Mouse (Mus musculus): ENCODE measurements at regions not wholly inside any gene's neighbourhood (a gene's known extent, or its start where the extent isn't known, plus 50 kb on each side); places are given as distances from the start of the nearest gene placed in this dataset.

DNA sequence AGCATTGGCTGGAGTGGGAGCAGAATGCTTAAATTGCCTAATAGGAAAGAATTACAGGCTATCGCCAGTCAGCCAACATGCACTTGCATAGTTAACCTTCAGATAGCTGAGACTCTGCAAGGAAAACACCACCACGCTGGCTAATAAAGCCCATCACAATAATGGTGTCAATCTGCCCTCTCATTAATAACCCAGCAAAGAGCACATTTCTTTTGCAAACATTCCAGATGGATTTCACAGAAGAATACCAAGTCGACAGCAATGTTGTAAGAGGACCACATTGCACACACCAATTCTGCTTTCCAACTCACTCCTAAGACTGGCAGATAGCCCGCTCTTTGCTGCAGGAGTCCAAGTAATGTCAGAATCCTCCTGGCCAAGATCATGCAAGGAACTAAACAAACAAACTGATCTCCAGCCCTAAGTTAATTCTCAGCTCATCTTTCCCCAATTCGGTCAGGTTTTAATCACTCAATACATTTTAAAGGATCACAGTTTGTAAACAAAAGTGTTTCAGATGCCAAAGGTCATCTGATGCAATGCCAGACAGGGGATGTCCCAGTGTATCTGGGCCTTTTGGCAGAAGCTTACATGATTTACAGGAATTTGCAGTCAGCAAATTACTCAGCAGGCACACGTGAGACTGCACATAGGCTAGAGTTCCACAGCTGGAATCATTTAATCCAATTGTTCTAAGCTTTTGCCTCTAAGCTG lies 198.4 kb downstream of the Klf6 start:
- peak; percentile 14 for DNase-seq

DNA sequence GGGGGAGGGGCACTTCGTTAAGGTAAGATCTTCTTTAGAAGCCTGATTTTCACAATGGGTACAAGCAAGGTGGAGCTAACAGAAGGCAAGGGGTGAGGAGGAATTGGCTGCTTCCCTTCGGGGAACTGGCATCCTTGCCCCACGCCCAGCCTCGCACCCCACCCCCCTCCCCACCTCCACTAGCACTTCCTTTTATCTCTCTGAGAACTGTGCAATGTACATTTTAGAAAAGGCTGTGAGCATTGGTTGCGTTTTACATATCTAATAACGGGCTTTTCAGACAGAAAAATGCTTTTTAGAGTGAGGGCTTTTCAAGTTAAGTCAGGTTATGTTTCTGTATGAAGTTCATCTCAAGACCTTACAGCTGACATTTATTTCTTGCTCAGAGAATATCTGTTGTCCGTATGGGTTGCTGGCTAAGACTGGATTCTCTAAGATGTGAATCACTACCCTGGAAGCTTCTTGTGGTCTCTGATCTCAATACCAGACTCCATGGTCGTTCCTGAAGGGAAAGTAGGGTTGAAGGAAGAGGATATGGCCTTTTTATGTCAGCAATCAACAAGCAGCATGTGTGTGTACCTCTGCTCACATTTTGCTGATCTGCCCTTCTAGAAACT lies 199.1 kb downstream of the Klf6 start:
- no peak for DNase-seq

GRCm38 (mm10) chr13:6062305-6062704 lies 201.0 kb downstream of the Klf6 start:
- DNase-seq, result no peak

DNA sequence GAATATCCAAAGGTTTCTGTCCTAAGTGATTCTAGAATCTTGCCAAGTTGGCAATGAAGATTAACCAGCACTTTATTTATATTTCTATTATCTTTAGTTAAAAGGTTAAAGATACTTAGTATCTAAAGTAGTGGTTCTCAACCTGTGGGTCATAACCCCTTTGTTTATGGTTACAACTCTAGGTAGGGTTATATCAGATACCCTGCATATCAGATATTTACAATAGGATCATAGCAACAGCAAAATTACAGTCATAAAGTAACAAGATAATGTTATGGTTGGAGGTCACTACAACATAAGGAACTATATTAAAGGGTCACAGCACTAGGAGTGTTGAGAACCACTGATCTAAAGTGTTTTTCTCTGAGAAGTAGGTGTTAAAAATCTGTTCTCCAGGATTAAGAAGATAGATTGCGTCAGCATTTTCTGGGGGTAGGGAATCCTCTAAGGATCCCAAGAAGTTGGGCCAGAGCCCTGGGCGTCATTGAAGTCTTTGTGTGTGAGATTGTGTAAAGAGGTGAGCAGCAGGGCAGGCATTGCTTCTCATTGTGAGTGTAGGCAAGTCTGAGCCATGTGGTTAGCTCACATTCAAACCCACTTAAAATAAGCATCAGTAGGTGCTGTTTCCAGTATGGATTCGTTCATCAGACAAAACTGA lies 201.6 kb downstream of the Klf6 start:
- no peak for DNase-seq

GRCm38 (mm10) chr13:6076978-6077825 lies 215.9 kb downstream of the Klf6 start:
- no peak for DNase-seq

- DNase-seq, result peak; percentile 69
These were observed 224.6 kb downstream of the Klf6 start for GRCm38 (mm10) chr13:6085891-6086290.

DNA sequence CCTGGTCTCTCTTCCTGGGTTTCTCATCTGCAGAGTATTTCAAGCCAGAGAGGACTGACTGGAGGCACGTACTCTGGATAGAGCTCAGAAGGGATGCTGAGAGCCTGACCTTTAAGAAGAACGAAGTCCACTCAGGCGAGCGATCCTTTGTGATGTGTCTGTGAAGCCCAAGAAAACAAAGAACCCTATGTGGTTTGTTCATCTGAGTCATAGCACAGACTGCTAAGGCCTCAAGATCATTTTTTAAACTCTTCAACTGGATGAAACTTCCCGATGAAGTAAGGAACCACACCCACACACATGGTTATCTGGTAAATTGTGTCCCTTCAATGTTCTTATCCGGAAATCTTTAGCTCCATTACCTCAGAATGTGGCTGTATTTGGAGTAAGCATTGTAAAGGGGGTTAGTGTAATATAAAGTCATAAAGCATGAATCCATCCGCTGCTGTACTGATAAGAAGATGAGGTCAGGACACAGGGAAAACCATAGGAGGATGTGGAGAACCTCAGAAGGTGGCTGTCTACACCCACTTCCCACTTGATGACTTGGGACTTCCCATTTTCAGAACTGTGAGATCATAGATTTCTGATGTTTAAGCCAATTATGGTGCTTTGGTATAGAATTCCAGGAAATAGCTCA lies 247.9 kb downstream of the Klf6 start:
- no peak for DNase-seq

DNA sequence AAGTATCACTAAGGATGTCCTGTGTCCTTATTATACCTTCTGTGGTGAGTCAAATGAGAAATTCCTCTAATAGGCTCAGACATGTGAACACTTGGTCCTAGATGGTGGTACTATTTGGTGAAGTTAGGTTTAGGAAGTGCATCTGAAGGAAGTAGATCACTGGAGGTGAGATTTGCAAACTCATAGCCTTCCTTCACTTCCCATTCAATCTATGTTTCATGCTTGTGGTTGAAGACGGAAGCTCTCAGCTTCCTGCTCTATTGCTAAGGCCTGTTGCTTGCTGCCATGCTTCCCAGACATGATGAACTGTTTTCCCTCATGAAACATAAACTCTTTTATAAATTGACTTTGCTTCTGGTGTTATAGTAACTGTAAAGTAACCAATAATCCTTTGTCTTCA lies 258.4 kb downstream of the Klf6 start:
- no peak for DNase-seq

GRCm38 (mm10) chr13:6127311-6127710 lies 266.0 kb downstream of the Klf6 start:
- DNase-seq, result no peak

GRCm38 (mm10) chr13:6128903-6129302 lies 267.6 kb downstream of the Klf6 start:
- no peak for DNase-seq

DNA sequence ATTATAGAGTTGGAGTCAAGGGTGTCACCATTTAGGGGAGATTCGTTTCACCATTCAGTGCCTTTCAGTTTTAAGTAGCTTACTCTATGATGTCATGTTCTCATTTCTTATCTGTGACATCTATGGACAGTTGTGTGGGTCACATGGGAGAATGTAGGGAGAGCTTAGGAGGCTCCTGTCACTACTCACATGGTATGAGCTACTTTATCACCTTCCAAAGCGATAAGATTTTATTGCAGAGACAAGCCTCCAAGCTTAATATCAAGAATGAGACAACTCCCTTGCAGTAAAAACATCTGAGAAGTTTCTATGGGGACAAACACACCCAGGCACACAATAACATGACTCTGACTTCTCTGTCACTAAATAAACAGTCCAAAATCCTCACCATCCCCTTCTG lies 270.1 kb downstream of the Klf6 start:
- DNase-seq, result no peak

GRCm38 (mm10) chr13:6137170-6137569 lies 275.9 kb downstream of the Klf6 start:
- no peak for DNase-seq

- DNase-seq, result no peak
These were observed 281.5 kb downstream of the Klf6 start for GRCm38 (mm10) chr13:6142771-6143170.

DNA sequence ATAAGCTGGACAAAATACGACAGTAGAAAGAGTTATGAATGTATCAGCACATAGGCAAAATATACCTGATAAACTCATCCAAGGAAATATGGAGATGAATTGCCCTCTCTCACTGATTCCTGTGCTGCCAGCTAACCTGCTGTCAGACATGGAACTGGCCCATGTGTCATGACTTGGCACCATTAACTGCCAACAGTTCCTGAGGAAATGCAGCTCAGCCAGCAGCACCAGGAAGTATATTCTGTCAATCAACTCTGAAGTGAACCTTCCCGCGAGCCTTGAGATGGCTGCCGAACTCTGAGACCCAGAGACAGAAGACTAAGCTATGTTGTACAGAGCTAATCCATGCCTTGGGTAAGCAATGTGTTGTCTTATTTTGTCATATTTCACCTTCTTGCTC lies 292.4 kb downstream of the Klf6 start:
- DNase-seq, result no peak

DNA sequence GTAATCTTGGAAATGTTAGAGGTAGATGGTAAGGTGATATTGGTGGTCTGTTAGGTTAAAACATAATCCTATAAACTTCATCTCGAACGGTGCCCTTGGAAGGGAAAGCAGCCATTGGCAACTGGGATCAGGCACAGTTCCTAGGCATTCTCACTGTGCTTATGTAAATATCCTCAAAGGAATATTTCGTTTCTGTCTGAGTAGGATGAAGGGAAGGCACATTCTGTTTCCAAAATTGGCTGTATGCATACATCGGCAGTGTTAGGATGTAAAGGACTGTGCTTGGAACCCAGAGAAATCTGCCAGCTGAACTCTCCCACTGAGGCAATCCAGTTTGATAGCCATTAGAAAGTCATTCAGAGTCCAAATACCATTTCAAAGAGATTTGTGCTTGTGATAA lies 294.9 kb downstream of the Klf6 start:
- DNase-seq, result no peak

GRCm38 (mm10) chr13:6157029-6157428 lies 295.7 kb downstream of the Klf6 start:
- DNase-seq, result no peak

- no peak for DNase-seq
These were observed 296.7 kb downstream of the Klf6 start for GRCm38 (mm10) chr13:6157946-6158345.

- DNase-seq, result no peak
These were observed 298.1 kb downstream of the Klf6 start for GRCm38 (mm10) chr13:6159412-6159811.

- no peak for DNase-seq
These were observed 304.6 kb downstream of the Klf6 start for GRCm38 (mm10) chr13:6165916-6166315.

DNA sequence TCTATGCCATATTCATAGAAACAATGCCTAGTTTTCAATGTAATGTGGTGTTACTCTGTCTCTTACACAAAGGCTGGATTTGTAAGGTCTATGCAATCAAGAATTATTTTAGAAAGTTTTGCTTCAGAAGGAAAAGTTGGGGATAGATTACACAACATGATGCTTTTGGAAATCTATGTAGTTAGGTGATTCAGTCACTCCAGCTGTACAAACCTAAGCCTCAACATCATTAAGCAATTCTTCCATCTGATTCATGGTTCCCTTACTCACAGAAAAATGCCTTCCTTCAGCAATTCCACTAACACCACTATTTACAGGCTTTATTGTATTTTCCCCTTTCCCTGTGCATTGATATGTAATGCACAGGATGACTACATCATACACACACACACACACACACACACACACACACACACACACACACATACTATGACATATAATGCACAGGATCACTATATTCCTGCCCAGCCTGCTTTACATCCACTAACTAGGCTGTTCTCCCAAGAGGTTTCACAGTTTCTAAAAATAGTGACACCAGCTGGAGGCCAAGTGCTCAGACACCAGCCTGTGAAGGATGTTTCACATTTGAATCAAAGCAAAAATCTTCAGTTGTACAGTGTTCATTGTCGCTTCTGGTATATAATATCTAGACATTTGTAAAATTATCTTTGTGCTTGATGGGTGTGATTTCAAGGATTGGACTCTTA lies 305.9 kb downstream of the Klf6 start:
- DNase-seq, result no peak

DNA sequence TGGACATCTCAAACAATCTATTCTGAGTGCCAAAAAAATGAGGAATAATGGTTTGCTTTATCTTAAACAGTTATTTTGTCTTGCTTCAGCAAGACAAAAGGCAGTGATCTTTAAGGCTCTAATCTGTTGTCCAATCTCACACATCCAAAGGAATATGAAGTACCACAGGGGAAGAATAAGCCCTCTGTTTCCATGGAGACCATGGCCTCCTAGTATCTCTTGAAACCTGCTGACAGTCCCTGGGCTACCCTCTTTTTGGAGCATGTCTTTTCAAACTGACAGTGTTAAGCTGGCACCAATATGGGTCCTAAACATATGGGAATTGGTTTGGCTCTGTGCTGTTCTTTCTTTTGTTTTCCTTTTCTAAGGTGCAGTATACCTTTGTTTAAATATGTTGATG lies 311.8 kb downstream of the Klf6 start:
- DNase-seq, result no peak

Measured in adrenal gland, adult 8-10 months (tissue).